Mouse (Mus musculus): ENCODE measurements around the gene Rad23b.
"Not testable (repeated sequence)": the region's sequence is repeated elsewhere in the genome, so short reads cannot be mapped to it uniquely, and the experiment has no call there.

Rad23b gene

DNA sequence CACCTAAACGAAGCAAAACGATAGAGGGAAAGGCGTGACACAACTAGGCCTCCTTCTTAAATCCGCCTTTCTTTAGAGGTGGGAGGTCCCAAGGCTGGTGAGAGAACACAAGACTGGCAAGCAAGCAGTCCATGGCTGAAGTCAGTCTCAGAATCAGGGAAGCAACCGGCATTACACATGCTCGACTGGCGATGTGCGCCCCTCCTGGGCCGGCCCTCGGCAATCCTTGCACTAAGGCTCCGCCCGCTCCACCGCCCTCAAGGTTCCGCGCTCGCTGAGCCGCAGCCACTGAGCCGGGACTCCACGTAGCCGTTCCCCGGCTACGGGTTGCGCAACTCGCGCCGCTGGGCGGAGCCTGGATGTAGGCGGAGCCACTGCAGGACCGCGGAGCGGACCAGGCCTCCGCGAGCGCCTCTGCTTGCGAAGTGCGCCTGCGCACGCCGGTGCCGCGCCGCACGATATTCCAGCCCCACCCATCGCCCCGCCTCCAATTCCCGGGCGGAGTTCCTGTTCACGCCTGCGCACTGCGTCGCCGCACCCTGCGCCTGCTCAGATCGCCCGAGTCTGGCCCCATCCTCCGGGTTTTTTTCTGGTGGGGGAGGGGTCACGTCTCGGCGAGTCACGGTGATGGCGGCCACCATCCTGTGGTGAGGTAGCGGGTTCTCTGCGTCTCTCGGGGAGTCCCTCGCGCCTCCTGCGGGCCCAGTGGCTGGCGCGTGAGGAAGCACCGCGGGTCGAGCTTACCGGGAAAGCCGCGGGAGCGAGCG, at the start of gene Rad23b:
Gene Rad23b (plus strand): TSS at position 592 of the 767 bp plus-strand sequence.
- peak; percentile 99 to 100 for DNase-seq

DNA sequence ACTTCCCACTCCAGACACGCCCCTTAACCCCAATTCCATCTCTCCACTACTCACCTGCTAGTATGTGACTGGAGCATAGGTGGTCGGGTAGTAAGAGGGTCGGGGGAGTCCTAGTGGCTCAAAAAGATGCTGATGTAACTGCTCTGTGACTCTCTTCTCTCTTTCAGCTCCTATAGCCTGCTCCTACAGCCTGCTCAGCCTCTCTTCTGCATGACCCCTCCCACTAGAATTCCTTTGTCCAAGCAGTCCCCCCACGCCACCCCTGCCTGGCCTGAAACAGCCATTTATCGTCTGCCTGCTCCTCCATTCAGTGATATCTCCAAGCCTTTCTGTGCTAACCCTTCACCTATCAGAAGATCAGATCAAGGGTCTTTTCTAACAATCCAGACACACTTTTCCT, 45.7 kb upstream of the Rad23b start:
- no peak for DNase-seq

- no peak for DNase-seq
These were observed 43.2 kb upstream of the Rad23b start for GRCm38 (mm10) chr4:55306636-55307035.

- DNase-seq: no peak
These were observed 33.1 kb upstream of the Rad23b start for GRCm38 (mm10) chr4:55316726-55317125.

DNA sequence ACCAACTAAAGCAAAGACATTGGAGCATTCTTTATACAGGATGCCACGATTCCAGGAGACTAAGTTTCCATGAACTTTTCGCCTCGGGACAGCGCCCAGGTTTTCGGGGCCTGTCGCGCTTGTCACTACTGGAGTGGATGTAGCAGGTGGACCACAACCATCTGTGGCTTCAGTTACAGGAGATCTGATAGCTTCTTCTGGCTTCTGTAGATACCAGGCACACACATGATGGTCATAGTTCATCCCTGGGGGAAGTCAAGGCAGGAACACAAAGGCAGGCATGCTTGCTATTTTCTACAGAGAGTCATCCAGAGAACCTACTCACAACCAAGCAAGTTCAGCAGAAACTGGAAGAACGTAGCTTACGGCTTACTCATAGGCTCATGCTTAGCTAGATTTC, 31.5 kb upstream of the Rad23b start:
- not testable (repeated sequence) for DNase-seq

GRCm38 (mm10) chr4:55325786-55326518, 23.9 kb upstream of the Rad23b start:
- no peak for DNase-seq

- DNase-seq: no peak
These were observed 22.3 kb upstream of the Rad23b start for GRCm38 (mm10) chr4:55327508-55327907.

GRCm38 (mm10) chr4:55328471-55328870, 21.4 kb upstream of the Rad23b start:
- no peak for DNase-seq

DNA sequence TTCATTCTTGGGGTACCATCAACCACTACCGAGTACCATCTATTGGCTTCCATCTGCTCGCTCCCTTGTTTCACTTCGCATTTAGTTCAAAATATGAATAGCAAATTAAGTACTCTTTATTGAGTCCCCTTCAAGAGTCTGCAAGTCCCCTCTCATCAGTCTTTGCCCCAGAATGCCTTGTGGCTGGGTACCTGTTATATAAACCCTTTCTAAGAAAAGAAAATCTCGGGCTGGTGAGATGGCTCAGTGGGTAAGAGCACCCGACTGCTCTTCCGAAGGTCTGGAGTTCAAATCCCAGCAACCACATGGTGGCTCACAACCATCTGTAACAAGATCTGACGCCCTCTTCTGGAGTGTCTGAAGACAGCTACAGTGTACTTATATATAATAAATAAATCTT, 20.9 kb upstream of the Rad23b start:
- DNase-seq: not testable (repeated sequence)

DNA sequence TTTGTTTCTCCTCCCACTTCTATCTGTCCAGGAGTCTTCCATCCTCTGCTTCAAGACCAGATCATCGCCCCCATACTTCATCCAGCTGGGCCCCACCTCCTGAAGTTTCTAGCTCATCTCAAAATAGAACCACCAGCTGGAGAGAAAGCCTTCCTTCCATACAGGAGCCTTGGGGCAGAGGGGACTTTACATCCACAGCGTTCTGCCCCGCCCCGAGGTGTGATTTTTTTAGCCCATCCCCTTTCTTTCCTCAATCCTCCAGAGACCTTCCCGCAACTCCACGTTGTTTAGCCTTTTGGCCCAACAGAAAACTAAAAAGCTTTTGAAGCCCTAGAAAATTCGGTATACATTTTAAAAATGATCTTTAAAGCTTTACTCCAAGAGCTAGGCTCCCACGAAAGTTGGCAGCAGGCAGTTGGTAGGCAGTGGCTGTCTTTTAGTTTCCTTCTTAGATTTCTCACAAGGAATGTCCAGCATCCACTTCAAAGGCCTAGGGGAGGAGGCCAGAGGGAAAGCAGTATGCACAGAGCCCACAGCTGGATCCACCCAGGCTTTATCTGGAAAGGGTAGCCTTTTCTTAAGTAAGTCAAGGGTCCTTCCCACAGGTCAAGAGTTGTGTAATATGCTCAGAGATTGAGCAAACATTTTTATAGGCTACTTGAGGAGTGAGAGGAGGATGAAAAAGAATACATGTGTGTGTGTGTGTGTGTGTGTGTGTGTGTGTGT, 20.1 kb upstream of the Rad23b start:
- no peak for DNase-seq

GRCm38 (mm10) chr4:55335030-55335770, 14.6 kb upstream of the Rad23b start:
- DNase-seq: no peak

DNA sequence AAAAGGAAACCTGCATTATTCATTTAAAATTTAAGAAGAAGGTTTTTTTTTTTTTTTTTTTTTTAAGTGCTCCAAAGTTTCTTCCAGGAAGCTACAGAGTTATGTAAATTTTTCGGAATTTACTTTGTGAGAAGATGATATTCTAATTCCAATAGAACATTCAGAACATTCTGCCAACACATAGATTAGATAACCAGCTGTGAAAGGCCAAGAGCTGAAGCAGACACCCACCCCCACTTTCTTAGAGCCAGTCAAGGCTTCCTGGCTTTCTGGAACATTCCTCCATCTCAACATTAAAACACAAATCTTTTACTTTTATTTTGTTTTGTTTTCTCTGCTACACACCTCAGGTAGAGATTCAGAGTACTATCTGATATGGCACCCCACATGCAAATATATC, 10.9 kb upstream of the Rad23b start:
- DNase-seq: no peak

GRCm38 (mm10) chr4:55339388-55339787, 10.5 kb upstream of the Rad23b start:
- DNase-seq: no peak

GRCm38 (mm10) chr4:55341797-55342196, 8.0 kb upstream of the Rad23b start:
- no peak for DNase-seq

DNA sequence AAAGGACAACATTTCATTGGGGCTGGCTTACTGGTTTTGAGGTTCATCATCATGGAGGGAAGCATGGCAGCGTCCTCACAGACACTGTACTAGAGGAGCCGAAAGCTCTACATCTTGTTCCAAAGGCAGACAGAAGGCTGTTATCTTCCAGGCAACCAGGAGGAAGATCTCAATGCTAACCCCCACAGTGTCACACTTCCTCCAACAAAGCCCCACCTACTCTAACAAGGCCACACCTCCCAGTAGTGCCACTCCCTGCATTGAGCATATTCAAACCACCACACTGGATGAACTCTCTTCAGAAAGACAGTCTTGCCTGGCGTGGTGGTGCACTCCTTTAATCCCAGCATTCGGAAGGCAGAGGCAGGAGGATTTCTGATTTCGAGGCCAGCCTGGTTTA, 7.2 kb upstream of the Rad23b start:
- DNase-seq: peak; percentile 18 to 47

DNA sequence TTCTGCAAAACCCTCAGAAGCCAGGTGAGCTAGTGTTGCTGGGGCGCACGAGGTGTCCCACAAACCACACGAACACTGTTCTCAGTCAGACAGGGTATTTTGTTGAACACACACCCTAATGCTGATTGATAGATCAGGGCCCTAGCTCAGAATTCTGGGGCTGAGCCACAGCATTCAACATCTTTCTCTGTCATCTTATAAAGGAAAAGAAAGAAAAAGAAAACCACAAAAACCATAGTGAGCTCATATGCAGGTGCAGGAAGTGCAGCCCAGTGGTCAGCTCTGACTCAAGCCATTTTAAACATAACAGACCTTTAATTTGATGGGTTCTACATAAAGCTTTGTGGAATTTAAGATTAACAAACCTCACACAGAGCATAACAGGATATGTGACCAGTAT, 6.6 kb upstream of the Rad23b start:
- DNase-seq: peak in 1 of 2 experiments; percentile 41

GRCm38 (mm10) chr4:55348759-55349451, 938 bp upstream of the Rad23b start:
- DNase-seq: no peak

- DNase-seq: peak in 1 of 2 experiments; percentile 45
These were observed 532 bp downstream of the Rad23b start for GRCm38 (mm10) chr4:55350219-55350931.

DNA sequence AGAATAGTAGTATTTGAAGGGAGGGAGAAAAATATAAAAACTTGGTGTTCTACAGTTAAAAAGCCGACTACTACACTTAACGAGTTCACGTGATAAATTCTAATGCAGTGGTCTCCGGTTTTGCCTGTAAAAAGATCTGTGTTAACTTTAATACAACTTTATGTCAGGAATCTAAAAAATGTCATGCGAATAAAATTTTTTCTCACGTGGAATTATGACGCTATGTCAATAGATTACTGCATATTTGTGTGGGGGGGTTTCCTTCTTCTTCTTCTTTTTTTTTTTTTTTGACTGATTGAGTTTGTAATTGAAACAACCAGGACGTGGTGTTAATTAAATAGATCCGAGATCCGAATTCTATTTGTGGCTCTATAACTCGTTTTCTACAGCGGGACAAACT, 1.2 kb downstream of the Rad23b start:
- no peak for DNase-seq

GRCm38 (mm10) chr4:55351860-55352259, 2.0 kb downstream of the Rad23b start:
- no peak for DNase-seq

DNA sequence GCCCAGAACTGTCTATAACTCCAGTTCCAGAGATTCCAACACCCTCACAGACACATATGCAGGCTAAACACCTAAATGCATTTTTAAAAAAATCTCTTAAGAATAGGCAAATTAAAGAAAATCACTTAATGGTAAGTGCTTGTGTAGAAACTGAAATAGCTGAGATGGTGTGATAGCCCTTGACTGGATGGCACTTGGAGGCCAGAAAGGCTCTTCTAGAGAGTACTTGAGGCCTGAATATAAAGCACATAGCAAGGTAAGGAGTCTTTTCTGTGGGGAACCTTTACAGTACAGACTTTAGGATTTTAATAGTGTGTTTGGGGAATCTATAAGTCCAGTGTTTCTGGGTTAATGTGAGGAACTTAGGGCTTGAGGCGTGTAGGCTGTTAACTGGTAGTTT, 4.2 kb downstream of the Rad23b start:
- no peak for DNase-seq

GRCm38 (mm10) chr4:55355845-55356244, 6.0 kb downstream of the Rad23b start:
- DNase-seq: no peak
